Mouse (Mus musculus) C2C12 (cell line): ENCODE measurements around the gene D1Pas1. TPM values are rescaled to one million over a fixed set of nuclear protein-coding genes. Genes with fewer than 3 reads are reported as not detected.

ENCODE experiments used
- H3K27me3 ChIP-seq: one replicate; pipeline ENCODE4 v1.6.1; 2011; ENCODE audit not compliant: control insufficient read depth, insufficient read depth, insufficient read length
- H3K36me3 ChIP-seq: one replicate; pipeline ENCODE4 v1.6.1; 2011; ENCODE audit not compliant: control insufficient read depth, insufficient read depth
- H3K4me3 ChIP-seq: one replicate; pipeline ENCODE4 v1.5.1; 2011; ENCODE audit warnings: mild to moderate bottlenecking, control low read depth; ENCODE audit not compliant: poor library complexity, insufficient read depth, severe bottlenecking
- H3K79me2 ChIP-seq: one replicate; pipeline ENCODE4 v1.6.1; 2011; ENCODE audit not compliant: control insufficient read depth, insufficient read depth
- H3K79me3 ChIP-seq: one replicate; pipeline ENCODE4 v1.6.1; 2011; ENCODE audit warnings: low read depth, control low read depth
- H3ac ChIP-seq: one replicate; pipeline ENCODE3; 2011; ENCODE audit warnings: low read depth; ENCODE audit not compliant: control insufficient read depth, insufficient read length
- FOSL1 ChIP-seq: IDR thresholded peaks from one replicate; pipeline ENCODE4 v1.8.0; 2011; ENCODE audit warnings: mild to moderate bottlenecking, low read length; ENCODE audit not compliant: poor library complexity, insufficient read depth, severe bottlenecking
- MAX ChIP-seq: IDR thresholded peaks from one replicate; pipeline ENCODE4 v1.6.1; 2011; ENCODE audit warnings: mild to moderate bottlenecking, control low read depth
- MYOD1 ChIP-seq: IDR thresholded peaks from one replicate; pipeline ENCODE4 v1.6.1; 2011; ENCODE audit warnings: low read depth; ENCODE audit not compliant: control insufficient read depth, insufficient read length
- USF1 ChIP-seq: IDR thresholded peaks from one replicate; pipeline ENCODE4 v1.6.1; 2011; ENCODE audit warnings: low read depth, mild to moderate bottlenecking, control low read depth, moderate library complexity
- polyA plus RNA-seq: library from polyadenylated mRNA; unstranded; fragments of >200 nt; fragmentation: generic; extraction: Trizol; gene quantifications from one replicate; pipeline ENCODE4 v1.2.1, GENCODE M21; 2012; ENCODE audit warnings: missing spikeins

The D1Pas1 gene
- polyA plus RNA-seq, 1 experiment: not detected

DNA sequence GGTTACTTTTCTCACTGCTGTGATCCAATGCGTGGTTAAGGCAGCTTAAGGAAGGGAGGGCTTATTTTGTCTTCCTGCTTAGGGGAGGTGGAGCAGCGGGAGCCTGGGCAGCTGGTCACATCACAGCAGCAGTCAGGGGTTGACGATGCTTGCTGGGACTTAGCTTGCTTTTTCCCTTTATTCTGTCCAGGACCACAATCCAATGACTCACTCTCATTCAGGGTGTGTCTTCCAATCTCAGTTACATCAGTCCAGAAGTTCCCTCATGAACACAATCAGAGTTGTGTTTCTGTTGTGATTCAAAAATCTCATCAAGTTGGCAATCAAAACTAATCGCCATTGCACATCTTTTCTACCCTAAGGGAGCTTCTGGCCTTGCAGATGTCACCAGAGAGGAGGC lies 48.9 kb downstream of the D1Pas1 start:
- Histone ChIP-seq H3ac (no peak overlapping the region), H3K36me3 (no peaks in the 10 kb centered on the region), H3K27me3 (no peaks in the 10 kb centered on the region), H3K79me3 (no peaks in the 10 kb centered on the region), H3K4me3 (no peak overlapping the region), H3K79me2 (no peaks in the 10 kb centered on the region)
- TF ChIP-seq MYOD1: peak; percentile 2
- TF ChIP-seq MAX: no peak

DNA sequence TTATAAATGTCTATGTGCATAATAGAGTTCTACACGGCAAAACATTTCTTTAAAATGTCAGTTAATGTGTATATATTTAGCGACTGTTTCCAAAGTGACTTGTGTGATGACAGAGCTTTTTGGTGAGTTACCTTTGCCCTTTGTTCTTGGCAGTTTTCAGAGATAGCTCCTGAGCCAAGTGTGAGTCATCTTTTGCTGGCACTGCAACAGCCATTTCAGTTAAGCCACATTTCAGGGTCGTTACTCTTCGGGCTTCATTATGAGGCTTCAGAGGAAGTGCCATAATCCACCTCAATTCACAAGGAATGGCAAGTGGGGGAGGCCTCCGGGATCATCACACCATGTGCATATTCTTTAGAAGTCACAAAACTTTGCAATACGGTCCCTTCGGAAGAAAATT lies 52.8 kb downstream of the D1Pas1 start:
- no peaks in the 10 kb centered on the region for H3K79me2 ChIP-seq
- no peaks in the 10 kb centered on the region for H3K79me3 ChIP-seq
- H3K27me3 ChIP-seq: no peaks in the 10 kb centered on the region
- no peak overlapping the region for H3ac ChIP-seq
- TF ChIP-seq FOSL1: peak; percentile 8
- no peak for TF ChIP-seq MAX
- TF ChIP-seq USF1: no peak
- H3K36me3 ChIP-seq: no peaks in the 10 kb centered on the region
- H3K4me3 ChIP-seq: no peak overlapping the region

Other genes with a start within 250 kb of the D1Pas1 start
- 31.0 TPM for gene Rrp15, start 218.1 kb upstream of the D1Pas1 start, polyA plus RNA-seq
- gene Spata17, start 248.0 kb downstream of the D1Pas1 start, polyA plus RNA-seq: 0.08 TPM
- 4.6 TPM for gene Gpatch2, start 248.1 kb downstream of the D1Pas1 start, polyA plus RNA-seq